Mouse (Mus musculus) ES-E14 (cell line): ENCODE results near the gene Cox8a. TPM values are rescaled to one million over a fixed set of nuclear protein-coding genes. Genes with fewer than 3 reads are reported as not detected.

ENCODE experiments used
- DNase-seq: peaks from one replicate; pipeline ENCODE4 v3.0.0-alpha.2; 2013; ENCODE audit warnings: low read depth, low spot score
- H3K27ac ChIP-seq: 2 replicates; pipeline ENCODE4 v1.5.1; 2012; ENCODE audit warnings: low read depth, mild to moderate bottlenecking, low read length, moderate library complexity, mixed read lengths; ENCODE audit not compliant: poor library complexity, insufficient read depth, severe bottlenecking
- H3K36me3 ChIP-seq: 2 replicates; pipeline ENCODE4 v1.6.1; 2012; ENCODE audit warnings: mild to moderate bottlenecking, low read length, moderate library complexity, mixed read lengths; ENCODE audit not compliant: control insufficient read depth, poor library complexity, insufficient read depth, severe bottlenecking
- H3K4me1 ChIP-seq, 2 experiments: fragments of 150-350 bp in 1 of 2; sonication (generic) in 1 of 2; 2 replicates each; pipeline ENCODE4 v1.6.1; 2012; ENCODE audit warnings: low read length in 2 of 2, mild to moderate bottlenecking in 1 of 2, mixed read lengths in 1 of 2; ENCODE audit not compliant: control insufficient read depth in 2 of 2, insufficient read depth in 2 of 2, poor library complexity in 1 of 2
- H3K4me3 ChIP-seq, 2 experiments: fragments of 150-350 bp in 1 of 2; sonication (generic) in 1 of 2; 2 replicates each; pipeline ENCODE4 v1.5.1; 2012; ENCODE audit warnings: low read length in 2 of 2, low read depth in 1 of 2, mild to moderate bottlenecking in 1 of 2, mixed read lengths in 1 of 2; ENCODE audit not compliant: insufficient read depth in 1 of 2, poor library complexity in 1 of 2, severe bottlenecking in 1 of 2
- H3K9ac ChIP-seq: 2 replicates; pipeline ENCODE4 v1.6.1; 2012; ENCODE audit warnings: low read depth, mild to moderate bottlenecking, low read length, mixed read lengths; ENCODE audit not compliant: poor library complexity, insufficient read depth, severe bottlenecking
- H3K9me3 ChIP-seq: fragments of 150-350 bp; sonication (generic); 2 replicates; pipeline ENCODE4 v1.6.1; 2012; ENCODE audit warnings: low read depth, mild to moderate bottlenecking, low read length; ENCODE audit not compliant: control insufficient read depth, insufficient read depth
- CHD2 ChIP-seq: IDR thresholded peaks from 2 replicates; pipeline ENCODE4 v1.6.1; 2014; ENCODE audit warnings: mild to moderate bottlenecking, low read depth, low read length, inconsistent platforms
- HCFC1 ChIP-seq: IDR thresholded peaks from 2 replicates; pipeline ENCODE4 v1.6.1; 2012; ENCODE audit warnings: low read length, inconsistent platforms, borderline replicate concordance; ENCODE audit not compliant: insufficient read depth
- MAFK ChIP-seq: IDR thresholded peaks from 2 replicates; pipeline ENCODE4 v1.6.1; 2014; ENCODE audit warnings: mild to moderate bottlenecking, low read depth, low read length, inconsistent platforms; ENCODE audit not compliant: insufficient read depth
- ZC3H11A ChIP-seq: IDR thresholded peaks from 2 replicates; pipeline ENCODE4 v1.6.1; 2012; ENCODE audit warnings: low read depth, mild to moderate bottlenecking, inconsistent platforms, low read length, borderline replicate concordance
- ZNF384 ChIP-seq: IDR thresholded peaks from 2 replicates; pipeline ENCODE4 v1.6.1; 2012; ENCODE audit warnings: low read depth, low read length, inconsistent platforms
- in situ Hi-C, 2 experiments: fragments of 600-800 bp; cut with MboI; formaldehyde crosslinking; loops; one replicate each; pipeline ENCODE4 v1.15.1; 2025; ENCODE audit warnings: low sequenced_read_pairs in 2 of 2, inconsistent platforms in 1 of 2; ENCODE audit not compliant: unreplicated experiment in 2 of 2
- total RNA-seq: library from RNA; depleted of rRNA; stranded (reverse); fragments of 300-350 nt; gene quantifications from 2 replicates; pipeline ENCODE4 v1.2.3, GENCODE M21; 2012

Gene Cox8a
- total RNA-seq, 1 experiment: 882 TPM

DNA sequence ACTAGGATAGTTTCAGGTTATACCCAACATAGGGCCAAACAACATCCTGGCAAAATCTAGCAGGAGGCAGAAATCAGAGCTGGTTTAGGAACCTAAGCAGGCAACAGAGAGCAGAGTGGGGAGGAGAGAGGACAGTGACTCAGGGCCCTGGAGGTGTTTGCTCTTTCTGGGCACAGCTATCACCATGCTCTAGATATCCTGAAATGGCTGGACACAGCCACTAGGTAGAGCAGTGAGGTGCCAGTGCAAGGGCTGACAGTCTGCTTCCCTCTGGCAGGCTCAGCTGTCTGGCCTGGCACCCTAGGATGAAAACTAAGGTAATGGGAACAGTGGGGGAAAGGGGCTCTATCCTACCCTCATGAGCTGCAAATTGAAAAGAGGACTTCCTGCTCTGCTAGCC is 6.1 kb upstream of the Cox8a start:
- peaks cover under 1 to 3% of the 10 kb centered on the region in 2 experiments; a peak in 1 of 4 replicates for H3K4me1 ChIP-seq
- in situ Hi-C loops: no loop called here
- peaks cover 23% of the 10 kb centered on the region for H3K36me3 ChIP-seq
- H3K9ac ChIP-seq: no peak overlapping the region
- no peaks in the 10 kb centered on the region for H3K9me3 ChIP-seq
- H3K4me3 ChIP-seq: no peak overlapping the region
- TF ChIP-seq ZC3H11A (no peak), MAFK (no peak), HCFC1 (no peak)
- no peak overlapping the region for H3K27ac ChIP-seq
- DNase-seq: no peak

DNA sequence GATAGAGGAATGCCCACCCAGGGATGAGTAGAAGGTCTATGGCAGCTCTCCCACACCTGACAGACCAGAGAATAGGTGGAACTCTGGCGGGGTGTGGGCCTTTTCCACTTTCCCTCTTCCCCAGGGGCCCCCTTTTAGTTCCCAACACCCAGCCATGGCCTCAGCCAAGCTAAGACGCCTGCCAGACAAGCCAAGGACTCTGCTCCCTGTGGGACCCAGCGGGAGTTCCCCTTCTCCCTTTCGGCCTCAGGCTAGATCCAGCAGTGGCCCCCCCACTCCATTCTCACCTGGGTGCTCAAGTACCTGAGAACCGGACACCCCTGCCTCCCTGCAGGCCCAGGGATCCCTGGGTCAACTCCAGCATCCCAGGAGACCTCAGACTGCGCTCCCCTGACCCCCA is 4.8 kb upstream of the Cox8a start:
- no peak overlapping the region for H3K27ac ChIP-seq
- no peak overlapping the region for H3K9ac ChIP-seq
- DNase-seq: no peak
- H3K4me1 ChIP-seq: peaks cover 3% of the 10 kb centered on the region in 2 experiments; a peak in 1 of 4 replicates
- no peaks in the 10 kb centered on the region for H3K9me3 ChIP-seq
- in situ Hi-C loops: no loop called here
- H3K4me3 ChIP-seq: no peak overlapping the region
- no peak for TF ChIP-seq ZC3H11A
- TF ChIP-seq CHD2: no peak
- TF ChIP-seq ZNF384: no peak
- TF ChIP-seq MAFK: no peak
- no peak for TF ChIP-seq HCFC1
- H3K36me3 ChIP-seq: peaks cover 11% of the 10 kb centered on the region

DNA sequence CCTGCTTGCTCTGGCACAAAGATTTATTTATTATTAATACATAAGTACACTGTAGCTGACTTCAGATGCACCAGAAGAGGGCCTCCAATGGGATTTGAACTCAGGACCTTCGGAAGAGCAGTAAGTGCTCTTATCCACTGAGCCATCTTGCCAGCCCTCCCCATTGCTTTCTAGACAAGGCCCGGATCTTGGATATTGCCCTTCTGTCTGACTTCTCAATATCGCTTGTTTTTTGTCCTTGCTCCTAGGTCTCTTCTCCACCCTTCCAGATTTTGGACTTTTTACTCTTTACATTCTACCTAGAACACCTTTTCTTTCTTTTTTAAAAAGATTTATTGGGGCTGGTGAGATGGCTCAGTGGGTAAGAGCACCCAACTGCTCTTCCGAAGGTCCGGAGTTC is 1.3 kb upstream of the Cox8a start:
- DNase-seq: no peak
- Histone ChIP-seq H3K4me1 (peaks cover 6 to 8% of the 10 kb centered on the region in 2 experiments; a peak in 2 of 4 replicates), H3K9ac (no peak overlapping the region), H3K4me3 (peak overlapping the region in 1 of 2 experiments; percentile 75; a peak in 1 of 4 replicates), H3K36me3 (peaks cover 17% of the 10 kb centered on the region), H3K9me3 (no peaks in the 10 kb centered on the region), H3K27ac (no peak overlapping the region)
- no peak for TF ChIP-seq MAFK
- no peak for TF ChIP-seq CHD2
- TF ChIP-seq ZNF384: no peak
- in situ Hi-C loops: no loop called here

DNA sequence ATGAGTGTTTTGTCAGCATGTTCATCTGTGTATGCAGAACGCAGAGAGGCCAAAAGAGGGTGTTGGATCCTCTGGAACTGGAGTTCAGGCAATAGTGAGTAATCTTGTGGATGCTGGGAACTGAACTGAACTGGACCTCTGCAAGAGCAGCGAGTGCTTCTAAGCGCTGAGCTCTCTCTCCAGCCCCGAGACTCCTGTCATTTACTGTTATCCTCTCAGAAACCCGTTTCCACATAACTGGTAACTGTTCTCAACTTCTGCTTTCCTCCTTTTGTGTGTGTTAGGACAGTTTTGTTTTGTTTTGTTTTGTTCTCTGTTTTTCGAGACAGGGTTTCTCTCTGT is 481 bp upstream of the Cox8a start:
- TF ChIP-seq CHD2 (no peak), HCFC1 (no peak), ZNF384 (no peak), ZC3H11A (no peak), MAFK (0 out of 2 replicates have a peak, but pooled peaks have one; percentile 16)
- Histone ChIP-seq H3K27ac (no peak overlapping the region), H3K36me3 (peaks cover 17% of the 10 kb centered on the region), H3K4me3 (peak overlapping the region; percentile 40 to 75), H3K9me3 (no peaks in the 10 kb centered on the region), H3K9ac (peak overlapping the region; percentile 32; the same call in 1 of the 2 replicates), H3K4me1 (peaks cover 6 to 8% of the 10 kb centered on the region in 2 experiments; a peak in 2 of 4 replicates)
- in situ Hi-C loops: no loop called here
- no peak for DNase-seq

DNA sequence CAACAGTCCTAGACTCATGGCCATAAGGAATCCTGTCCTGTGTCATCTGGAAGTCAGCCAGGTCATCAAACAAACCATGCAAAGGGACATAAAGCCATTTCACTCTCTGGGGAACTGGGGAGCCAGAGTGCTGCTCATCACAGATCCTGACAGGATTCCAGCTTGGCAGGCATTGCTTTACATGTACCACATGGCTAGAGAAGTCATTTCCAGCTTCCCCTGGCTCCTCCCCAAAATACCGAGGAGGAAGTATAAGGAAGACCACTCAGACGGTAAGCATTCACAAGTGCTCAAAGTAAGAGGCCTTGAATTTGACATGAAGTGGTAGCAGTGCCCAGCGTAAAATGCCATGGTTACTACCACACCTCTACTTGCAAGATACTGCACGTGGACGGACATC is 2.9 kb downstream of the Cox8a start:
- H3K9me3 ChIP-seq: no peaks in the 10 kb centered on the region
- H3K4me1 ChIP-seq: peaks cover 6 to 8% of the 10 kb centered on the region in 2 experiments; a peak in 2 of 4 replicates
- H3K27ac ChIP-seq: no peak overlapping the region
- TF ChIP-seq HCFC1: no peak
- no peak for TF ChIP-seq ZC3H11A
- no peak for TF ChIP-seq CHD2
- TF ChIP-seq ZNF384: no peak
- no peak for TF ChIP-seq MAFK
- DNase-seq: no peak
- H3K9ac ChIP-seq: no peak overlapping the region
- in situ Hi-C loops: no loop called here
- H3K4me3 ChIP-seq: no peak overlapping the region
- peaks cover 21% of the 10 kb centered on the region for H3K36me3 ChIP-seq
